Mouse (Mus musculus): ENCODE data around the gene Atp11c.

GRCm38 (mm10) chrX:60178744-60179458 is 413.6 kb downstream of the Atp11c start, which contains the start of gene Mcf2:
- TF ChIP-seq CHD2 (IDR thresholded peaks at IDR 0.05; ENCODE audit: low read length) (no peak), USF2 (IDR thresholded peaks at IDR 0.05; ENCODE audit: borderline replicate concordance in 1 of 2, insufficient read depth in 1 of 2, low read depth in 1 of 2, low read length in 2 of 2) (no peak), USF1 (IDR thresholded peaks at IDR 0.05; ENCODE audit: low read depth, low read length) (no peak), CTCF (IDR thresholded peaks at IDR 0.05 in 2 of 3, conservative IDR thresholded peaks at IDR 0.05 in 1 of 3; ENCODE audit: control insufficient read depth in 1 of 3, insufficient read depth in 1 of 3, low read depth in 2 of 3, low read length in 3 of 3, poor library complexity in 1 of 3, severe bottlenecking in 1 of 3) (no peak), ELF1 (IDR thresholded peaks at IDR 0.05; ENCODE audit: low read depth, low read length) (no peak)

Measured in MEL (cell line).